Mouse (Mus musculus) limb, embryonic 13.5 days (tissue): ENCODE data around the gene Bnipl. TPM values are rescaled to one million over a fixed set of nuclear protein-coding genes. Genes with fewer than 3 reads are reported as not detected.

Experiments used
- ATAC-seq: fragments of 200-750 bp; cut with Nextera tagmentation; 2 replicates; pipeline ENCODE4 v1.8.0; 2017; ENCODE audit warnings: low read depth, moderate number of reproducible peaks, moderate TSS enrichment; ENCODE audit not compliant: low FRiP score
- H3K27ac ChIP-seq: fragments of 300-500 bp; sonication (generic); 2 replicates; pipeline ENCODE4 v1.5.1; 2015; ENCODE audit warnings: inconsistent platforms, mild to moderate bottlenecking, moderate library complexity
- H3K27me3 ChIP-seq: fragments of 300-500 bp; sonication (generic); 2 replicates; pipeline ENCODE4 v1.6.1; 2015; ENCODE audit warnings: mild to moderate bottlenecking, inconsistent platforms
- H3K36me3 ChIP-seq: fragments of 300-500 bp; sonication (generic); 2 replicates; pipeline ENCODE4 v1.6.1; 2015; ENCODE audit warnings: inconsistent platforms, mild to moderate bottlenecking, moderate library complexity
- H3K4me1 ChIP-seq: fragments of 300-500 bp; sonication (generic); 2 replicates; pipeline ENCODE4 v1.6.1; 2015; ENCODE audit warnings: inconsistent platforms
- H3K4me2 ChIP-seq: fragments of 300-500 bp; sonication (generic); replicated peaks from 2 replicates; pipeline ENCODE4 v1.6.1; 2015; ENCODE audit warnings: inconsistent platforms, mild to moderate bottlenecking, moderate library complexity
- H3K4me3 ChIP-seq: fragments of 300-500 bp; sonication (generic); 2 replicates; pipeline ENCODE4 v1.5.1; 2015; ENCODE audit warnings: moderate library complexity, mild to moderate bottlenecking, inconsistent platforms
- H3K9ac ChIP-seq: fragments of 300-500 bp; sonication (generic); 2 replicates; pipeline ENCODE4 v1.6.1; 2015; ENCODE audit warnings: mild to moderate bottlenecking, inconsistent platforms
- H3K9me3 ChIP-seq: fragments of 300-500 bp; sonication (generic); 2 replicates; pipeline ENCODE4 v1.6.1; 2016; ENCODE audit warnings: inconsistent platforms
- WGBS: fragments of 180-500 bp; shearing (Covaris S2); methylation state at CpG from one replicate; pipeline ENCODE4 v1.1.7; 2015; 5-methylcytosine and 5-hydroxymethylcytosine counted together
- polyA plus RNA-seq: library from polyadenylated mRNA; unstranded; fragments of >200 nt; fragmentation: Nextera tagmentation; extraction: Ambion mirVana; gene quantifications from 2 replicates; pipeline ENCODE4 v1.2.1, GENCODE M21; 2015

Gene Bnipl
- polyA plus RNA-seq, 1 experiment from 2014 or later, result 2.5 TPM

DNA sequence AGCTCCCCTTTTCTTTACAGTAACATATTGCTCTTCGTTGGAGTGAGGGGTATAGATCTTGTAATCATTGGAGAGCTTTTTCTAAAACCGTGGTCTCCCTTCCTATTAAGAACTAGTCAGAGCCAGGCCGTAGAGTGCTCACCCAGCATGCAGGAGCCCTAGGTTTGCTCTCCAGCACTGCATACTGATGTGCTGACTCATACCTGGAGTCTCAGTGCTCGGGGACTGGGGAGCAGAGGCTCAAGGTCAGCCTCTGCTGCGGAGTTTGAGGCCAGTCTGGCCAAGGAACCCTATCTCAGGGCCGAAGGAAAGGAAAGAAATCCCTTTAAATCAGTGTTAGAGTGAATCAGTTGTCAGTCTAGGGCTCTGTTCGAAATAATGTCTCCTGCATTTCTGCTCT, 18.2 kb downstream of the Bnipl start:
- WGBS, result 84% methylated on average over 7 of the region's 7 CpGs
- H3K36me3 ChIP-seq, result peaks cover 68% of the 10 kb centered on the region
- H3K4me1 ChIP-seq, result peaks cover 21% of the 10 kb centered on the region

DNA sequence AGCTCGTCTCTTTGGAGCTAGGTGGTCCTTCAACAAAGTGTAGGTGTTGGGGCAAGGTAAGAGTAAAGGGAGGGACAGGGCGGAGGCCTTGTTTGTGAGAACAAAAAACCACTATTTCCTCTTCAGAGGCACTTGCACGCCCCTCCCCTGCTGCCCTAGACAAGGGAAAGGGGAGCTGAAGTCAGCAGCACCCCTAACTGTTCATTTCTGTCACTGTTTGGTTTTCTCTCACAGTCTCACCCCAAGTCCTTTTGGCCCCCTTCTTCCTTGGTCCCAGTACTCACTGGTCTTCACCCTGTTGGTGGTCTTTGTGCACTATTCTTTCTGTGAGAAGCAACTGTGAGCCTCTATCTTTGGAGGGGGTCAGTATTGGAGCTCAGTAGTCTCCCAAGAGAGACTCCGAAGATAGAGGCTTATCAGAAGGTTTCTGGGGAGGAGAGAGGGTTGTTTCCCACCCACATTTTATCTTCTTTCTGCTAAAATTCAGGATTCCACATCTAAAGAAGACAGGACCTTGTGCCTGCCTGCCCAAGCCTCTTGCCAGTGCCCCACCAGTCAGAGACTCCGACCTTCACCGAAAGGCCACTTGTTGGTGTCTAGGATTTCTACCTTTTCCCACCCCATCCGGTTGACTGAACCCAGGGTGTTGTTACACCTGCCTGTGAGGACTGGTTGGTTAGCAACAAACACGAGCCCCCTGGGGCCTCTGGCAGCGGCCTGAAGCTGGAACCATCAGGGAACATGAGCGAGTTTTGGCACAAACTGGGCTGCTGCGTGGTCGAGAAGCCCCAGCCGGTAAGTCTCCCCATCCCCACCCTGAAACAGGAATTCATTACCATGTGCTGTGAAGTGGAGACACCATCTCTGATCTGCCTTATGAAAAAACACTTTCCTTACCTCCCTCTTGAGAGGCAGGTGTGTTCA, 19.4 kb downstream of the Bnipl start, which contains the start of gene Mllt11:
Mllt11 (minus strand) TSS at position 874 of the 924 bp plus-strand sequence.
- 77% methylated on average over 13 of the region's 13 CpGs for WGBS
- peak within 1 kb of the TSS; percentile 91; the same call in 1 of the 2 replicates for H3K9ac ChIP-seq
- no peaks in the 10 kb centered on the region for H3K27me3 ChIP-seq
- no peaks in the 10 kb centered on the region for H3K9me3 ChIP-seq
- H3K4me2 ChIP-seq, result peak within 1 kb of the TSS; percentile 93
- ATAC-seq, result no peak
- H3K4me3 ChIP-seq, result peak within 1 kb of the TSS; percentile 85
- peaks cover 31% of the 10 kb centered on the region for H3K4me1 ChIP-seq
- H3K36me3 ChIP-seq, result peaks cover 57% of the 10 kb centered on the region
- H3K27ac ChIP-seq, result 0 out of 2 replicates have a peak within 1 kb of the TSS, but pooled peaks have one; percentile 96

More for the DNA sequence above, 18.2 kb downstream of the Bnipl start:
- Histone ChIP-seq H3K4me2 (no peak overlapping the region), H3K9ac (no peak overlapping the region), H3K27me3 (no peaks in the 10 kb centered on the region), H3K27ac (no peak overlapping the region), H3K4me3 (no peak overlapping the region), H3K9me3 (no peaks in the 10 kb centered on the region)
- no peak for ATAC-seq

DNA sequence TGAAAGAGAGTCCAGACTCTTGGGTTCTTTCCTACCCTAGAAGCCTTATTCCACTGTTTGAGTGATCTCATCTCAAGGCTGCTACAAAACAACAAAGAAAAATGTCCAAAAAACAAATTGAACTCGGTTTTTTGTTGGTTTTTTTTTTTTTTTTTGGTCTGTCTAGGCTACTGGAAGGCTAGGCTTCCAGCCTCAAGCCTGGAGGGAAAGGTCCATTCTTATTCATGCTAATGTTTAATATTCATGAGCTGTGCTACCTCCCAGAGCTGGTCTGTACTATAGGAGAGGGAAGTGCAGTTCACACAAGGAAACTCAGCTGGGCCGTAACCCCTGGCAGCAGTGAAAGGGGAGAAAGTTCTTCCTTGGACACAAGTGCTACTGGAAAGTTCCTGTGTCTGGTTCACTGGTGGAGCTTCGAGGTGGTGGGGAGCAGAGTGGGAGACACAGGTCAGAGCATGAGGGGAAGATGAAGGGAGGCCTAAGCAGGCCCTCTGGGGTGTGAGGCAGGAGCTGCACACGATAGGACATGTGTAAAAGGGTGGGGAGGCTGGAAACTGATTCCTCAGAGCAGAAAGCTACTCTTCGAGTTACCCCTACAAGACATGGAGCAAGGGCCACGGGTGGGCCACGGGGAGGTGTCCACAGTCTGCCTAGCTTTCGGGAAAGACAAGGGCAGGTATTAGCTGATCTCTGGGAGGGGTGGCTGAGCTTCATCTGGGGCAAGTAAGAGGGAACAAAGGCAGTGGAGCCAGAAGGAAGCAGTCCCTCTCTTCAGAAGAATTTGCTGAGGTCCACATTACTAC, 20.3 kb downstream of the Bnipl start:
- Histone ChIP-seq H3K36me3 (peaks cover 50% of the 10 kb centered on the region), H3K4me1 (peaks cover 35% of the 10 kb centered on the region), H3K4me3 (peak overlapping the region; percentile 85), H3K9me3 (no peaks in the 10 kb centered on the region), H3K9ac (peak overlapping the region; percentile 91), H3K27me3 (no peaks in the 10 kb centered on the region), H3K4me2 (peak overlapping the region; percentile 93), H3K27ac (peak overlapping the region; percentile 96)
- WGBS, result 55% methylated on average over 8 of the region's 8 CpGs
- no peak for ATAC-seq

DNA sequence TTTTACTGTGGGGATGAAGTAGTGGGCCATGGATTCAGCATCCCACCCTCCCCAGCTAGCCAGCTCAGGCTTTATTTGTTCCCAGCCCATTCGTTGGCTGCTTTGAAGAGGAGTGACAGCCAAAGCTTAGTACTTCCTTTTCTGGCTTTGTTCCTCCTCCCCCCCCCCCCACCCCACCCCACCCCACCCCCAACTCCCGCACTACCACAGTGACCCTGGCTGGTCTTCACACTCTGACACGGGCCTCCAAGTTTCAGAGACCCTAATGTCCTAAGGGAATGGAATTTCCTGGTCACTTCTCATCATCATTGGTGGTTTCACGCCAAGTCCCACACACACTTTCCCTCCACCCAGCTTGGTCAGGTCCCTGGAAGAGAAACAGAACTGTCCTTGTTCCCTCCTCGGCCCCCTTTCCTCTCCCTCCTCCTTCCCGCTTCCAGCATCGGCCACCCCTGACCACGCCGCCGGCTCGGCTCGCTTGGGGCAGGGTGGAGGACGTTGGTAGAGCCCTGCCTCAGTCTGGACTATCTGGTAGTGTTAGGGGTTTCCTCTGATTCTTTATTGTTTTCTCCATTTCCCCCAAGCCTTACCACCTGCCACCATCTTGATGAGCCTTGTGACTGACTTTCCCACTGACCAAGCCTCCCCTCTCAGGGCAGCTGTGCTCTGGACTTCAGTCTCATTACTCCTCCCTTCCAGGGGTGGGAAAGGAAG, 21.1 kb downstream of the Bnipl start:
- WGBS, result 2% methylated on average over 13 of the region's 13 CpGs
- peak overlapping the region; percentile 91 for H3K9ac ChIP-seq
- H3K27me3 ChIP-seq, result no peaks in the 10 kb centered on the region
- H3K4me1 ChIP-seq, result peaks cover 37% of the 10 kb centered on the region
- H3K4me2 ChIP-seq, result peak overlapping the region; percentile 93
- no peak for ATAC-seq
- no peaks in the 10 kb centered on the region for H3K9me3 ChIP-seq
- H3K27ac ChIP-seq, result peak overlapping the region; percentile 96
- H3K4me3 ChIP-seq, result peak overlapping the region; percentile 85
- H3K36me3 ChIP-seq, result peaks cover 50% of the 10 kb centered on the region

DNA sequence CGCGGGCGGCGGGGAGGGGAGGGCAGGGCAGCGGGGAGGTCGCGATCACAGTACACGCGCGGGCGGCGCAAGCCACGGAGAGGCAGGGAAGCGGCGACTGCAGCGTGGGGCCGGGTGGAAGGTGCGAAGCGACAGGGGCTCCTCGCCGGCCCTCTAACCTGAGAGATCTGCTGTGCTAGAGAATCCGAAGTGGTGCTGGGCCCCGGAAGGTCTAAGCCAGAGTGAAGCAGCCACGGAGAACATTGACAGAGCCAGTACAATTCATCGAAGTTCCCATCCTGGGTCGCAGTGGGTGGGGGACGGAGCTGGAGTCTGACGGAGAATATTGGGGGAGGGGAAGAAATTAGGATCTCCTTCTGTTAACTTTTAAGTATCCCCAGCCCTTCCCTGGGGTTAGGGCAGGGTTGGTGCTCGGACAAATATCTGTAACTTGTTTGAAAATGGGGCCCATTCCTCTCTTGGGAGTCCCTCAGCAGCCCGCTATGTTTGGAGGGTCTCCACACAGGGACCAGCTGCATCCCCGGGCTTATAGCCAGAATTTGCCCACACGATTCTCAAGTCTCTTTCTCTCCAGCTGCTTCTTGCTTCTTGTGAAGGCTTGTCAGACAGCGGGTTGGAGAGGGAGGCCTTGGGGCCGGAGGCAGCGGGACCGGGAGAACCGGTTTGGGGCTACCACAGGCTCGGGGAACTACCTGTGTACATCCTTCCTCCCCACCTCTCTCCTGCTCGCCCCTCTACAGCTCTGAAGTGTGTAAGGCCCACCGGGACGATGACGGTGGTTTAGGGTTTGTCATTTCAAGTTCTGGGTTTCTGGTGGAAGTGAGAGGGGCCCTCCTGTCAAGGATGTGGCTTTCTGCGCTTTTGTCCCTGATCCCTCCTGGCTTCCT, 21.9 kb downstream of the Bnipl start:
- peak; percentile 2; the same call in 1 of the 2 replicates for ATAC-seq
- peaks cover 47% of the 10 kb centered on the region for H3K36me3 ChIP-seq
- H3K4me3 ChIP-seq, result peak overlapping the region; percentile 85
- no peaks in the 10 kb centered on the region for H3K27me3 ChIP-seq
- H3K9ac ChIP-seq, result peak overlapping the region; percentile 91
- H3K27ac ChIP-seq, result peak overlapping the region; percentile 96
- peaks cover 41% of the 10 kb centered on the region for H3K4me1 ChIP-seq
- H3K9me3 ChIP-seq, result no peaks in the 10 kb centered on the region
- under 1% methylated on average over 43 of the region's 43 CpGs for WGBS
- peak overlapping the region; percentile 93 for H3K4me2 ChIP-seq

DNA sequence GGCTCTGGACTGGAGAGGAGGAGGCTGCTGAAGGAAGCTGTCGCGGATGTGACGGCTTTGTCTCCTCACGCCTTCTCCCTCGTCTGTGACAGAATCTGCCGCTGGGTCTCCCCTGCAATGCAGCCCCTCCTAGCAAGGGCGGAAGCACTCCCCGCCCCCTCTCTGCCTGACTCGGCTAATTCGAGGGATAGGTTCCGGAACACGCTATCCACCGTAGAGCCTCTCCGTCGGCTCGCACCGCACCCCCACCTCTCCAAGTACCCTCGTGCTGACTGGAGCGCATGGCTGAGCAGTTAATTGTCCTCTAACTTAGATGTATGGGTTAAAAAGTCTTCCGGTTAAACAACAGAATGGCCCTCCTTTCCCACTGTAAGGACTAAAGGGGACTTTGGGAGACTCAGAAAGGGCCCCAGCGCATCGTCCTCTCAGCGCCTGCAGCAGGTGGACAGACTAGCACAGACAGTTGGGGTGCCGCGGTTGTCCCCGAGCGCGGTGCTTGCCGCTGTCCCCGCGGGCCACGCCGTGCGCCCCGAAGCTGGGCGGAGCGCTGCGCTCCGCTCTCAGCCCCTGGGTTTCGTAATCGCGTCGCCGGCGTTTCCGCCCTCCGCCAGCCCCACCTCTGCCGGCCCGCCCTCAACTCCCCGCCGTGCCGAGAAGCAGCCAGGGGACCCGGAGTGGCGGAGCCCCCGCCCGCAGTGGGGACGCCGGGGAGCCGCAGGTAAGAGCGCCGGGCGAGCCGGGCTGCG, 22.7 kb downstream of the Bnipl start, which contains the start of gene Cdc42se1:
Cdc42se1 (plus strand) TSS at position 585 of the 746 bp plus-strand sequence.
- peak within 1 kb of the TSS; percentile 85 for H3K4me3 ChIP-seq

DNA sequence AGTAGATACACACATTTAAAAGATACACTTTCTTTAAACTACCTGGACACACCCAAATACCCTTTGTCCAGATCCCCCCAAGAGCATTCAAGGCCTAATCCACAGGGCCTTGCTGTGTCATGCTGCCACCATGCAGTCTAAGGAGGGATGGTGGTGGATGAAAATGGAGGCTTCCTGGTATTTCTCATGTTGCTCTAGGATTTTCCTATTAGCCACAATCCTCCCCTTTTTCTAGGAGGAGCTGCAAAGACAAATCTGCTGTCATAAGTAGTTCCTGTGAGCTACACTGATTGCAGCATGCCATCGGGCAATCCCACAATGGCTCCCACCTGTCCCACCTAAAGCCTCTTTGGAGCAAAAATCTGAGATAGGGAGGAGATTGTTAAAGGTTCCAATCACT, 23.8 kb downstream of the Bnipl start:
- Histone ChIP-seq H3K27me3 (no peaks in the 10 kb centered on the region), H3K9me3 (no peaks in the 10 kb centered on the region), H3K36me3 (peaks cover 46% of the 10 kb centered on the region), H3K4me1 (peaks cover 43% of the 10 kb centered on the region), H3K9ac (peak overlapping the region; percentile 91), H3K27ac (peak overlapping the region; percentile 96; the same call in 1 of the 2 replicates), H3K4me3 (peak overlapping the region; percentile 85), H3K4me2 (peak overlapping the region; percentile 93)
- WGBS, result 28% methylated on average over 1 of the region's 1 CpGs
- no peak for ATAC-seq

More for the DNA sequence above, 22.7 kb downstream of the Bnipl start, which contains the start of gene Cdc42se1:
- ATAC-seq, result peak; percentile 92
- H3K4me2 ChIP-seq, result peak within 1 kb of the TSS; percentile 93
- peak within 1 kb of the TSS; percentile 91 for H3K9ac ChIP-seq
- peak within 1 kb of the TSS; percentile 96 for H3K27ac ChIP-seq
- 1% methylated on average over 64 of the region's 64 CpGs for WGBS
- H3K4me1 ChIP-seq, result peaks cover 43% of the 10 kb centered on the region
- peaks cover 46% of the 10 kb centered on the region for H3K36me3 ChIP-seq
- H3K27me3 ChIP-seq, result no peaks in the 10 kb centered on the region
- H3K9me3 ChIP-seq, result no peaks in the 10 kb centered on the region

DNA sequence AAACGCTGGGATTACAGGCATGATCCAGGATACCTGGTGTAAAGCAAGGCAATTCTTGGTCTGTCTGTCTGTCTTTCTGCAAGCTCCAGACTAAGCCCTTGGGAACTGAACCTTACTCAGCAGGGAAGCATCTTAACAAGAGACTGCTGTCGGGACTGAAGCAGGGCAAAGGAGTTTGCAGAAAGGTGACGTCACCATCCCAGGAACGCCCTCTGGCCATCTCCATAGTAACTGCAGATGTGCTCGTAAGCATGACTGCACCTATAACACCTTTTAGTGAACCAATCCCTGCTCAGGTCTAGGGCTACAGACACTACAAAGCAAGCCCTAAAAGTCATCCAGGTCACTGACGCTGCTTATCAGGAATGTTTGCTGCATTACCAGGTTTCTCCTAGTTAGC, 26.7 kb downstream of the Bnipl start:
- H3K4me2 ChIP-seq, result no peak overlapping the region; the same call in 1 of the 2 replicates
- H3K27me3 ChIP-seq, result no peaks in the 10 kb centered on the region
- H3K4me3 ChIP-seq, result no peak overlapping the region
- ATAC-seq, result no peak
- H3K27ac ChIP-seq, result no peak overlapping the region
- H3K4me1 ChIP-seq, result peaks cover 22% of the 10 kb centered on the region
- H3K36me3 ChIP-seq, result peaks cover 58% of the 10 kb centered on the region
- H3K9me3 ChIP-seq, result no peaks in the 10 kb centered on the region
- no peak overlapping the region; the same call in 1 of the 2 replicates for H3K9ac ChIP-seq
- WGBS, result 27% methylated on average over 6 of the region's 6 CpGs

DNA sequence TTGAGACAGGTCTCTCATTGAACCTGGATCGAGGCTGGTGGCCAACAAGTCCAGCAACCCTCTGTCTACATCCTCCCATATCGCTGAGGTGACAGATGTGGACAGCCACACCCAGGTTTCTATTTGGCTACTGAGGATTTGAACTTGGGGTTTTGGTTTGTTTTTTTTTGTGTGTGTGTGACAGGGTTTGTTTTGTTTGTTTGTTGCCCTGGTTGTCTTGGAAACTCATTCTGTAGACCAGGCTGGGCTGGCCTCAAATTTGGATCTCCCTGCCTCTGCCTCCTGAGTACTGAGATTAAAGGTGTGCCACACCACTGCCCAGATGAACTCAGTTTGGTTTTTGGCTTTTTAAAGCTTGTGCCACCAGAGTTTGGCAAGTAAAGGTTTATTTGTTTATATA, 28.0 kb downstream of the Bnipl start:
- no peak for ATAC-seq
- H3K4me1 ChIP-seq, result peaks cover 27% of the 10 kb centered on the region
- H3K27ac ChIP-seq, result no peak overlapping the region
- no peak overlapping the region for H3K4me3 ChIP-seq
- H3K36me3 ChIP-seq, result peaks cover 64% of the 10 kb centered on the region
- no peak overlapping the region for H3K9ac ChIP-seq
- no peaks in the 10 kb centered on the region for H3K9me3 ChIP-seq
- H3K4me2 ChIP-seq, result no peak overlapping the region
- H3K27me3 ChIP-seq, result no peaks in the 10 kb centered on the region
- 95% methylated on average over 2 of the region's 2 CpGs for WGBS

DNA sequence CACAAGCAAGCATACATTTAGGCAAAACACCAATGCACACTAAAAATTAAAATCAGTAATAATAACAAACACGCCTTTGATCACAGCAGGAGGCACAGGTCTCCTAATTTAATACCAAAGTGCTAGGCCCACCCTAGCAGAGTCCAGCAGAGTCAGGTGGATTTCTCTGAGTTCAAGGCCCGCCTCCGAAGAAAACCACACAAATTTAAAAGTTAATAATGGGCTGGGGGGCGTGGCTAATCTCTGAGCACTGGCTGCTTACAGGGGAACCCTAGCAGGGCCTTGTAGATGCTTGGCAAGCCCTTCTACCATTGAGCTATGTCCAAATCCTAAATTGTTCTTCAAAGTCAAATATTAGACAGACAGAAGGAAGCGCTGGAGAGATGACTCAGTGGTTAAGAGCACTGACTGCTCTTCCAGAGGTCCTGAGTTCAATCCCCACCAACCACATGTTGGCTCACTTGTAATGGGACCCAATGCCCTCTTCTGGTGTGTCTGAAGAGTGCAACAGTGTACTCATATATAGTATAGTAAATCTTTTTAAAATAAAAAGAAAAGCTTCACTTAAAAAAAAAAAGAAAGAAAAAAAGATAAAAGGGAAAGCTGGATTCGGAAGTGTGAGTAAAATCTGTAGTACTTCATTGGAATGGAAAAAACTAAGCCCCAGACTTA, 32.4 kb downstream of the Bnipl start:
- Histone ChIP-seq H3K4me3 (peak overlapping the region; percentile 70), H3K36me3 (peaks cover 60% of the 10 kb centered on the region), H3K27ac (peak overlapping the region; percentile 100), H3K9ac (peak overlapping the region; percentile 92), H3K9me3 (no peaks in the 10 kb centered on the region), H3K4me2 (peak overlapping the region; percentile 71), H3K27me3 (no peaks in the 10 kb centered on the region), H3K4me1 (peaks cover 13% of the 10 kb centered on the region)
- WGBS, result 78% methylated on average over 6 of the region's 6 CpGs
- ATAC-seq, result no peak
